ENCODE assay signal across 9 mouse cellular contexts in the genomic region with DNA sequence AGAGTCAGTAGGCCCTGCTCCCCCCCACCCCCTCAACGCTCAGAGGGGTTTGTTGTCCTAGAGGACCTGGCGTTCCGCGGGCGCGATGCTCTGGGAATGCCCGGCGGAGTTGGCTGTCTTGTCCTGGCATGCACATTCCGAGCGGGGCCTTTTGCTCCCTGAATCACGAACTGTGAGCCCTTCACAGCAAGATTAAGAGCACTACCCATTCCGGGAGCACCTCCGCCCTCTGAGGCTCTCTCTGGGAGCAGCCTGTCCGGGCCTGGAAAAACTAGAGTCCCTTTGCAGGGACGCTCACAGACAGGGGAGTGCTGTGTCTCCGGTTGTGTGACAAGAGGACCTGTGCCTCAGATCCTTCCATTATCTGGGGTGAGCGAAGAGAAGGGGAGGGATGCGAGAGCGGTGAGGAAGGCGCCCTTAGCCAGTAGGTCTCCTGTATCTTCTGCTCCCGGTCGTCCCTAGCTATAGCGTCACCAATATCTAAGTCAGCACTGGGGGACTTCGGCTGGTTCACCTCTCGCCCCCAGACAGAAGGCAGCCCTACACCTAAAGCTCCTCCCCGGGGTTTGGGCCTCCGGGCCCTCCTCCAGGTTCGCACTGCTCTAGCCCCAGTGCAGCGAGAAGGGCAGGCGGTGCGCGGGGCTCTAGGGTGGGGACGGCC. TPM values are rescaled to one million over a fixed set of nuclear protein-coding genes. Genes with fewer than 3 reads are reported as not detected.
DNase-seq lines count a peak whose midpoint lies in the region; ATAC-seq and TF ChIP-seq lines count a peak whose summit lies in the region.
"Had no signal": no experiment of that assay in that cellular context is flagged by ENCODE, and none has a peak within 500 bp of the region (broad histone marks: within the 10 kb centered on the region; RNA-seq: fewer than 3 reads in every experiment).

No protein-coding gene starts in this region.

- peaks cover 46% of the 10 kb centered on the region for H3K4me1 ChIP-seq in heart, embryonic 12.5 days (replicated peaks)
- H3K4me1 ChIP-seq in bone marrow, adult 2 months (ENCODE audit: control insufficient read depth, insufficient read depth, low read length), result peaks cover 1% of the 10 kb centered on the region; the same call in 1 of the 2 replicates
- H3K4me1 ChIP-seq in heart, embryonic 16.5 days (ENCODE audit: control insufficient read depth, insufficient read depth, low read length), result peaks cover 37% of the 10 kb centered on the region
- H3K4me1 ChIP-seq in liver, embryonic 15.5 days (replicated peaks), result peaks cover 45% of the 10 kb centered on the region
- H3K4me1 ChIP-seq in stomach, embryonic 14.5 days (ENCODE audit: control insufficient read depth, insufficient read depth, low read length), result peaks cover 15% of the 10 kb centered on the region; the same call in 1 of the 2 replicates

- TF ChIP-seq POLR2A in bone marrow, adult 2 months (IDR thresholded peaks at IDR 0.05; ENCODE audit: borderline replicate concordance, control insufficient read depth, low read depth, low read length), result no peak

- H3K36me3 ChIP-seq in heart, embryonic 12.5 days, result peaks cover 18% of the 10 kb centered on the region
- H3K36me3 ChIP-seq in heart, embryonic 16.5 days (ENCODE audit: control insufficient read depth, insufficient read depth), result 0 out of 2 replicates have a peak, but pooled peaks cover 3% of the 10 kb centered on the region
- H3K36me3 ChIP-seq in liver, embryonic 15.5 days (replicated peaks), result 0 out of 2 replicates have a peak, but pooled peaks cover 5% of the 10 kb centered on the region
- H3K36me3 ChIP-seq in stomach, embryonic 14.5 days (ENCODE audit: control insufficient read depth, insufficient read depth, low read length), result peaks cover 6% of the 10 kb centered on the region; the same call in 1 of the 2 replicates

- peak overlapping the region; percentile 60 for H3K4me3 ChIP-seq in heart, embryonic 12.5 days
- H3K4me3 ChIP-seq in bone marrow, adult 2 months (replicated peaks; ENCODE audit: control insufficient read depth, low read depth, low read length), result peak overlapping the region; percentile 52
- peak overlapping the region; percentile 56 for H3K4me3 ChIP-seq in heart, embryonic 16.5 days (ENCODE audit: low read length)
- peak overlapping the region; percentile 54 for H3K4me3 ChIP-seq in liver, embryonic 15.5 days (replicated peaks)
- H3K4me3 ChIP-seq in stomach, embryonic 14.5 days (ENCODE audit: low read depth, low read length), result peak overlapping the region; percentile 46
- H3K4me3 ChIP-seq: myocyte had no signal

- no peaks in the 10 kb centered on the region for H3K9me3 ChIP-seq in heart, embryonic 12.5 days (replicated peaks)
- no peaks in the 10 kb centered on the region for H3K9me3 ChIP-seq in heart, embryonic 16.5 days (replicated peaks; ENCODE audit: control insufficient read depth, low read length)
- H3K9me3 ChIP-seq in liver, embryonic 15.5 days (replicated peaks), result no peaks in the 10 kb centered on the region
- no peaks in the 10 kb centered on the region for H3K9me3 ChIP-seq in stomach, embryonic 14.5 days (ENCODE audit: control insufficient read depth, low read depth, low read length)

- DNase-seq in heart, postnatal 25 days (ENCODE audit: low spot score), result no peak
- DNase-seq in ovary, postnatal 14 days (ENCODE audit: low spot score), result no peak
- no peak for DNase-seq in adrenal gland, adult 8-10 months

- H3K27me3 ChIP-seq in heart, embryonic 12.5 days (replicated peaks), result peaks cover 61% of the 10 kb centered on the region
- peaks cover 24% of the 10 kb centered on the region for H3K27me3 ChIP-seq in heart, embryonic 16.5 days (ENCODE audit: control insufficient read depth, insufficient read depth, low read length)
- peaks cover 71% of the 10 kb centered on the region for H3K27me3 ChIP-seq in liver, embryonic 15.5 days
- peaks cover 8% of the 10 kb centered on the region for H3K27me3 ChIP-seq in stomach, embryonic 14.5 days (ENCODE audit: control insufficient read depth, insufficient read depth, low read length)

- intact Hi-C loops in heart, postnatal 25 days (cut with DNase I), result no loop called here

- no peak for TF ChIP-seq CTCF in bone marrow, adult 2 months (IDR thresholded peaks at IDR 0.05; ENCODE audit: control insufficient read depth, insufficient read depth, low read length)

- WGBS in heart, embryonic 12.5 days, result under 1% methylated on average over 33 of the region's 33 CpGs
- WGBS in bone marrow, adult 2 months, result under 1% methylated on average over 33 of the region's 33 CpGs
- 1% methylated on average over 32 of the region's 33 CpGs for WGBS in heart, embryonic 16.5 days
- under 1% methylated on average over 33 of the region's 33 CpGs for WGBS in liver, embryonic 15.5 days (ENCODE audit: insufficient replicate concordance)
- 1% methylated on average over 33 of the region's 33 CpGs for WGBS in stomach, embryonic 14.5 days

- H3K4me2 ChIP-seq in heart, embryonic 12.5 days, result peak overlapping the region; percentile 89
- peak overlapping the region; percentile 94 for H3K4me2 ChIP-seq in heart, embryonic 16.5 days (ENCODE audit: low read depth, low read length)
- H3K4me2 ChIP-seq in liver, embryonic 15.5 days, result peak overlapping the region; percentile 80
- H3K4me2 ChIP-seq in stomach, embryonic 14.5 days (replicated peaks; ENCODE audit: low read depth, low read length), result peak overlapping the region; percentile 74

- H3K27ac ChIP-seq in heart, embryonic 12.5 days (ENCODE audit: poor library complexity, severe bottlenecking), result peak overlapping the region; percentile 75
- peak overlapping the region; percentile 76 for H3K27ac ChIP-seq in bone marrow, adult 2 months (ENCODE audit: control insufficient read depth, insufficient read depth, low read depth, low read length, poor library complexity)
- peak overlapping the region; percentile 79 for H3K27ac ChIP-seq in heart, embryonic 16.5 days (ENCODE audit: low read length)
- H3K27ac ChIP-seq in liver, embryonic 15.5 days (replicated peaks), result peak overlapping the region; percentile 55; the same call in 1 of the 2 replicates
- H3K27ac ChIP-seq in stomach, embryonic 14.5 days (ENCODE audit: low read length), result peak overlapping the region; percentile 81

- peak overlapping the region; percentile 75 for H3K9ac ChIP-seq in heart, embryonic 12.5 days
- peak overlapping the region; percentile 74 for H3K9ac ChIP-seq in heart, embryonic 16.5 days (ENCODE audit: low read length)
- no peak overlapping the region for H3K9ac ChIP-seq in liver, embryonic 15.5 days
- H3K9ac ChIP-seq in stomach, embryonic 14.5 days (replicated peaks; ENCODE audit: low read depth, low read length), result peak overlapping the region; percentile 42

- peak; percentile 20 for ATAC-seq in heart, embryonic 12.5 days (ENCODE audit: insufficient number of reproducible peaks, low FRiP score)
- ATAC-seq in heart, embryonic 16.5 days (replicated peaks; ENCODE audit: extremely low read depth, insufficient read depth, low FRiP score), result no peak; the same call in 1 of the 2 replicates
- no peak for ATAC-seq in liver, embryonic 15.5 days (ENCODE audit: insufficient read depth)
- peak; percentile 4; the same call in 1 of the 2 replicates for ATAC-seq in stomach, embryonic 14.5 days (ENCODE audit: insufficient number of reproducible peaks, insufficient read depth, low FRiP score, low read depth)

RNA-seq across cellular contexts. Expression of a gene that starts 0.8 kb away (rescaled TPM):
- polyA plus RNA-seq in heart, embryonic 12.5 days (2016; fragmentation: Nextera tagmentation; extraction: Ambion mirVana), result 6.7 and 8.9 TPM in 2 replicates
- total RNA-seq in heart, postnatal 25 days (2021), result 10 to 100 TPM; 13.9 to 17.8 TPM
- 14.2 and 47.3 TPM in 2 replicates for polyA plus RNA-seq in bone marrow, adult 2 months (2011; ENCODE audit: insufficient read depth, insufficient read length, low replicate concordance, missing spikeins)
- 7.5 and 8.5 TPM in 2 replicates for polyA plus RNA-seq in heart, embryonic 16.5 days (2015; fragmentation: Nextera tagmentation; extraction: Ambion mirVana)
- 2.7 and 3.0 TPM in 2 replicates for polyA plus RNA-seq in liver, embryonic 15.5 days (2015; fragmentation: Nextera tagmentation; extraction: Ambion mirVana)
- polyA plus RNA-seq in stomach, embryonic 14.5 days (2014; fragmentation: Nextera tagmentation; extraction: Ambion mirVana), result 13.2 and 16.4 TPM in 2 replicates
- 10 to 100 TPM; 11.9 to 22.2 (median 15.9) TPM for total RNA-seq in adrenal gland, adult 8-10 months (2022)

RNA-seq across cellular contexts. Expression of a gene that starts 49.8 kb away (rescaled TPM):
- 7.4 and 7.5 TPM in 2 replicates for polyA plus RNA-seq in heart, embryonic 12.5 days (2016; fragmentation: Nextera tagmentation; extraction: Ambion mirVana)
- 10 to 100 TPM in 1 of 2 experiments, 1 to 10 TPM in 1; 10.0 to 10.7 TPM for total RNA-seq in heart, postnatal 25 days (2021)
- polyA plus RNA-seq in bone marrow, adult 2 months (2011; ENCODE audit: insufficient read depth, insufficient read length, low replicate concordance, missing spikeins), result 12.5 and 23.7 TPM in 2 replicates
- polyA plus RNA-seq in heart, embryonic 16.5 days (2015; fragmentation: Nextera tagmentation; extraction: Ambion mirVana), result 5.9 and 6.1 TPM in 2 replicates
- polyA plus RNA-seq in liver, embryonic 15.5 days (2015; fragmentation: Nextera tagmentation; extraction: Ambion mirVana), result 3.4 and 4.4 TPM in 2 replicates
- polyA plus RNA-seq in stomach, embryonic 14.5 days (2014; fragmentation: Nextera tagmentation; extraction: Ambion mirVana), result 7.5 and 9.2 TPM in 2 replicates
- 10 to 100 TPM; 21.9 to 27.6 (median 26.0) TPM for total RNA-seq in adrenal gland, adult 8-10 months (2022)

Comparison
In these comparisons a context has a peak if more than half of its experiments do, and no peak if none do; other contexts are left out.
1. ATAC-seq: peak in heart, embryonic 12.5 days (single experiment) and stomach, embryonic 14.5 days (single experiment); none in heart, embryonic 16.5 days (single experiment) and liver, embryonic 15.5 days (single experiment).
2. Peak in every context shown above with its lines, with median percentiles within 50 percentile points of each other: H3K27ac ChIP-seq, H3K4me2 ChIP-seq and H3K4me3 ChIP-seq.